ENCODE assay signal across 14 mouse cellular contexts in genomic region chr5:134453577-134453976, GRCm38 (mm10). TPM values are rescaled to one million over a fixed set of nuclear protein-coding genes. Genes with fewer than 3 reads are reported as not detected.
DNase-seq lines count a peak whose midpoint lies in the region; ATAC-seq and TF ChIP-seq lines count a peak whose summit lies in the region.
"Had no signal": no experiment of that assay in that cellular context is flagged by ENCODE, and none has a peak within 500 bp of the region (broad histone marks: within the 10 kb centered on the region; RNA-seq: fewer than 3 reads in every experiment).

No protein-coding gene starts in this region.

- no peak for TF ChIP-seq POLR2A in limb, embryonic 14.5 days (IDR thresholded peaks at IDR 0.05; ENCODE audit: borderline replicate concordance, extremely low read depth, insufficient read depth, insufficient read length)

- DNase-seq in adrenal gland, postnatal 14 days: peak; percentile 51
- no peak for DNase-seq in adrenal gland, adult 8-10 months
- DNase-seq in hindbrain, embryonic 10.5 days (ENCODE audit: low spot score): no peak
- DNase-seq in hindbrain, embryonic 11.5 days (ENCODE audit: low spot score): no peak
- peak; percentile 36 for DNase-seq in limb, embryonic 14.5 days (ENCODE audit: low spot score)
- no peak for DNase-seq in ovary, postnatal 36 days (ENCODE audit: low spot score)
- no peak for DNase-seq in thymus, postnatal 0 days (ENCODE audit: low spot score)
- DNase-seq: cerebellum, adult 2 months; heart, postnatal 10 days; kidney, postnatal 10 days; liver, postnatal 0 days; thymus, adult 18-20 months had no signal

- H3K9ac ChIP-seq in hindbrain, embryonic 11.5 days (ENCODE audit: low read depth, low read length): no peak overlapping the region
- H3K9ac ChIP-seq in embryonic facial prominence, embryonic 13.5 days: no peak overlapping the region
- H3K9ac ChIP-seq in limb, embryonic 14.5 days (ENCODE audit: low read depth, low read length, severe bottlenecking): no peak overlapping the region
- H3K9ac ChIP-seq: liver, postnatal 0 days had no signal

- H3K9me3 ChIP-seq in hindbrain, embryonic 10.5 days: peaks cover 11% of the 10 kb centered on the region
- peaks cover 3% of the 10 kb centered on the region; the same call in 1 of the 2 replicates for H3K9me3 ChIP-seq in hindbrain, embryonic 11.5 days (ENCODE audit: control insufficient read depth, low read length)
- no peaks in the 10 kb centered on the region; the same call in 1 of the 2 replicates for H3K9me3 ChIP-seq in embryonic facial prominence, embryonic 13.5 days
- H3K9me3 ChIP-seq in limb, embryonic 14.5 days (ENCODE audit: control insufficient read depth, low read length): peaks cover 8% of the 10 kb centered on the region; the same call in 1 of the 2 replicates

- no peak overlapping the region for H3K4me2 ChIP-seq in hindbrain, embryonic 11.5 days (replicated peaks; ENCODE audit: low read depth, low read length)
- H3K4me2 ChIP-seq in embryonic facial prominence, embryonic 13.5 days: peak overlapping the region; percentile 91; the same call in 1 of the 2 replicates
- no peak overlapping the region for H3K4me2 ChIP-seq in limb, embryonic 14.5 days (replicated peaks; ENCODE audit: low read depth, low read length, severe bottlenecking)

- peaks cover 46% of the 10 kb centered on the region for H3K36me3 ChIP-seq in hindbrain, embryonic 10.5 days
- peaks cover 7% of the 10 kb centered on the region for H3K36me3 ChIP-seq in hindbrain, embryonic 11.5 days (ENCODE audit: control insufficient read depth, insufficient read depth, low read length)
- peaks cover 38% of the 10 kb centered on the region for H3K36me3 ChIP-seq in embryonic facial prominence, embryonic 13.5 days
- H3K36me3 ChIP-seq in limb, embryonic 14.5 days (ENCODE audit: control insufficient read depth, insufficient read depth, low read length): peaks cover 20% of the 10 kb centered on the region

- H3K4me3 ChIP-seq in hindbrain, embryonic 10.5 days: peak overlapping the region; percentile 77; the same call in 1 of the 2 replicates
- no peak overlapping the region for H3K4me3 ChIP-seq in hindbrain, embryonic 11.5 days (ENCODE audit: low read depth, low read length)
- 0 out of 2 replicates have a peak overlapping the region, but pooled peaks have one; percentile 67 for H3K4me3 ChIP-seq in embryonic facial prominence, embryonic 13.5 days
- no peak overlapping the region for H3K4me3 ChIP-seq in limb, embryonic 14.5 days (replicated peaks; ENCODE audit: low read length)

- no peak for ATAC-seq in hindbrain, embryonic 11.5 days (ENCODE audit: low FRiP score)
- ATAC-seq in embryonic facial prominence, embryonic 13.5 days (ENCODE audit: insufficient number of reproducible peaks, insufficient read depth, low FRiP score, low TSS enrichment, low read depth): no peak
- ATAC-seq in limb, embryonic 14.5 days (ENCODE audit: low FRiP score, low read depth): no peak
- ATAC-seq: activated CD4-positive, CD25-positive, alpha-beta regulatory T cell, adult 4 months; liver, postnatal 0 days had no signal

- 64% methylated on average over 1 of the region's 1 CpGs for WGBS in hindbrain, embryonic 10.5 days
- WGBS in hindbrain, embryonic 11.5 days: 55% methylated on average over 1 of the region's 1 CpGs
- 16% methylated on average over 1 of the region's 1 CpGs for WGBS in embryonic facial prominence, embryonic 13.5 days
- 16% methylated on average over 1 of the region's 1 CpGs for WGBS in limb, embryonic 14.5 days

- no peak overlapping the region; the same call in 1 of the 2 replicates for H3K27ac ChIP-seq in hindbrain, embryonic 10.5 days
- no peak overlapping the region for H3K27ac ChIP-seq in hindbrain, embryonic 11.5 days (ENCODE audit: low read depth, low read length)
- H3K27ac ChIP-seq in embryonic facial prominence, embryonic 13.5 days: 0 out of 2 replicates have a peak overlapping the region, but pooled peaks have one; percentile 39
- 0 out of 2 replicates have a peak overlapping the region, but pooled peaks have one; percentile 26 for H3K27ac ChIP-seq in limb, embryonic 14.5 days (replicated peaks; ENCODE audit: low read depth, low read length)

- H3K4me1 ChIP-seq in hindbrain, embryonic 10.5 days (replicated peaks): peaks cover 24% of the 10 kb centered on the region
- H3K4me1 ChIP-seq in hindbrain, embryonic 11.5 days (replicated peaks; ENCODE audit: control insufficient read depth, insufficient read depth, low read length): 0 out of 2 replicates have a peak, but pooled peaks cover 2% of the 10 kb centered on the region
- H3K4me1 ChIP-seq in embryonic facial prominence, embryonic 13.5 days: peaks cover 26% of the 10 kb centered on the region
- H3K4me1 ChIP-seq in limb, embryonic 14.5 days (ENCODE audit: control insufficient read depth, insufficient read depth, low read length): peaks cover 14% of the 10 kb centered on the region

- no peaks in the 10 kb centered on the region for H3K27me3 ChIP-seq in hindbrain, embryonic 10.5 days (ENCODE audit: insufficient read depth, poor library complexity, severe bottlenecking)
- H3K27me3 ChIP-seq in hindbrain, embryonic 11.5 days (ENCODE audit: control insufficient read depth, insufficient read depth, low read length): no peaks in the 10 kb centered on the region
- H3K27me3 ChIP-seq in embryonic facial prominence, embryonic 13.5 days: no peaks in the 10 kb centered on the region
- no peaks in the 10 kb centered on the region for H3K27me3 ChIP-seq in limb, embryonic 14.5 days (ENCODE audit: control insufficient read depth, insufficient read depth, low read length)

RNA-seq across cellular contexts. Expression of gene Gtf2ird1, which starts 2.9 kb away (rescaled TPM):
- total RNA-seq in adrenal gland, postnatal 14 days (2021): 61.7 and 69.6 TPM in 2 replicates
- total RNA-seq in adrenal gland, adult 8-10 months (2022): 10 to 100 TPM; 46.0 to 93.0 (median 63.1) TPM
- 84.8 and 91.6 TPM in 2 replicates for polyA plus RNA-seq in hindbrain, embryonic 10.5 days (2016; fragmentation: Nextera tagmentation; extraction: Ambion mirVana)
- 65.3 and 69.3 TPM in 2 replicates for polyA plus RNA-seq in hindbrain, embryonic 11.5 days (2014; fragmentation: Nextera tagmentation; extraction: Ambion mirVana)
- 130 TPM in 2 replicates for polyA plus RNA-seq in embryonic facial prominence, embryonic 13.5 days (2015; fragmentation: Nextera tagmentation; extraction: Ambion mirVana)
- polyA plus RNA-seq in limb, embryonic 14.5 days (2012; rRNA removed): 99.0 and 113 TPM in 2 replicates
- 100 and 103 TPM in 2 replicates for polyA plus RNA-seq in limb, embryonic 14.5 days (2014; fragmentation: Nextera tagmentation; extraction: Ambion mirVana)
- polyA plus RNA-seq in thymus, postnatal 0 days (2015; fragmentation: Nextera tagmentation; extraction: Ambion mirVana): 54.7 and 67.4 TPM in 2 replicates

Comparison
In these comparisons a context has a peak if more than half of its experiments do, and no peak if none do; other contexts are left out.
1. DNase-seq: peak in adrenal gland, postnatal 14 days (single experiment) and limb, embryonic 14.5 days (single experiment); none in adrenal gland, adult 8-10 months (single experiment), hindbrain, embryonic 10.5 days (single experiment), hindbrain, embryonic 11.5 days (single experiment), ovary, postnatal 36 days (single experiment) and thymus, postnatal 0 days (single experiment).
2. H3K4me3 ChIP-seq: peak in hindbrain, embryonic 10.5 days (single experiment) and embryonic facial prominence, embryonic 13.5 days (single experiment); none in hindbrain, embryonic 11.5 days (single experiment) and limb, embryonic 14.5 days (single experiment).
3. H3K27ac ChIP-seq: peak in embryonic facial prominence, embryonic 13.5 days (single experiment) and limb, embryonic 14.5 days (single experiment); none in hindbrain, embryonic 10.5 days (single experiment) and hindbrain, embryonic 11.5 days (single experiment).